Mouse (Mus musculus) testis, adult 2 months (tissue): ENCODE measurements at regions not wholly inside any gene's neighbourhood (a gene's known extent, or its start where the extent isn't known, plus 50 kb on each side); places are given as distances from the start of the nearest gene placed in this dataset.

Experiments used
- CTCF ChIP-seq: fragments of 200-500 bp; IDR thresholded peaks from 2 replicates; pipeline ENCODE4 v1.5.1; 2012; ENCODE audit warnings: low read depth, mild to moderate bottlenecking, inconsistent platforms, low read length, moderate library complexity; ENCODE audit not compliant: control insufficient read depth, insufficient read depth, insufficient replicate concordance
- POLR2A ChIP-seq: fragments of 200-500 bp; IDR thresholded peaks from 2 replicates; pipeline ENCODE4 v1.6.1; 2012; ENCODE audit warnings: low read depth, mild to moderate bottlenecking, inconsistent platforms, low read length, moderate library complexity; ENCODE audit not compliant: control insufficient read depth

DNA sequence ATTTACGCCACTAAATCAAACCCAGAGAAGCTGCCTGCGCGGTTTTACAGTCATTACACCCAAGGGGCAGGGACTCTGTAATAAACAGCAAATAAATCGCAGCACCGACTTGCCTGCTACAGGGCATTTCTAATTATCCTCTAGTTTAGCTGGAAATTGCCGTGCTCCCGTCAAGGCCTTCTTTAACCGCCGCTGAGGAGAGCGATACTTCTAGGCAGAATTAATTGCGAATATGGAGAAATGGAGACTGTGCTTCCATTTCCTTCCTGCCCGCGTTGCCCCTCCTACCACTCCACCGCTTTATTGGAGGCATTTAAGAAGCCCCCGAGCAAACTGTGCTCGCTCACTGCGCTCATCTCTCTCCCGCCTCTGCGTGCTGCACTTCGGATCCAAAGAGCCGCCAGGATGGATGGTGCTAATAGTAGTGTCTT lies 96.6 kb downstream of the Gm9376 start:
- TF ChIP-seq POLR2A (no peak), CTCF (no peak)
